Mouse (Mus musculus) liver, adult 10 weeks (tissue): ENCODE data around the gene S100a2. TPM values are rescaled to one million over a fixed set of nuclear protein-coding genes. Genes with fewer than 3 reads are reported as not detected.

Source experiments
- polyA plus RNA-seq: library from polyadenylated mRNA; stranded (reverse); fragments of 350-450 nt; fragmentation: Illumina TruSeq; extraction: RNeasy Lipid Tissue Mini Kit (QIAGEN cat#74804); gene quantifications from one replicate; pipeline ENCODE4 v1.2.3, GENCODE M21; 2014; ENCODE audit warnings: low read depth, low replicate concordance

Gene S100a2
- not detected for polyA plus RNA-seq

DNA sequence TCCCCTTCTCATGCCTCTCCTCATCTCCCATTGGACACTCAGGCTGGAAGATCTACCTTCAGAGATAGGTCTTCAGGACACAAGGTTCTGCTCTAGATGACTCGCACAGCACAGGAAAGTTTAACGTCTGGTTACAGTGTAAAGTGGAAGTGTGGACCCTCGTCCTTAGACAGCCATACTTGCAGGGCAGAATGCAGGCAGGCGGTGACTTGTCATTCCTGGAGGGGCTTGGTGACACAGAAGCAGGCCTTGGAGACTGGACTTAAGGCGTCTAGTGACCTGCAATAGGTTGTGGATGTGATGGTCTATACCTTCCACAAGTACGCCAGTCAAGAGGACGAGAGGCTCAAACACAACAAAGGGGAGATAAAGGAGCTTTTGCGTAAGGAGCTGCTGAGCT, at the start of gene S100a2:
S100a2 (plus strand) TSS at position 301 of the 400 bp plus-strand sequence.

DNA sequence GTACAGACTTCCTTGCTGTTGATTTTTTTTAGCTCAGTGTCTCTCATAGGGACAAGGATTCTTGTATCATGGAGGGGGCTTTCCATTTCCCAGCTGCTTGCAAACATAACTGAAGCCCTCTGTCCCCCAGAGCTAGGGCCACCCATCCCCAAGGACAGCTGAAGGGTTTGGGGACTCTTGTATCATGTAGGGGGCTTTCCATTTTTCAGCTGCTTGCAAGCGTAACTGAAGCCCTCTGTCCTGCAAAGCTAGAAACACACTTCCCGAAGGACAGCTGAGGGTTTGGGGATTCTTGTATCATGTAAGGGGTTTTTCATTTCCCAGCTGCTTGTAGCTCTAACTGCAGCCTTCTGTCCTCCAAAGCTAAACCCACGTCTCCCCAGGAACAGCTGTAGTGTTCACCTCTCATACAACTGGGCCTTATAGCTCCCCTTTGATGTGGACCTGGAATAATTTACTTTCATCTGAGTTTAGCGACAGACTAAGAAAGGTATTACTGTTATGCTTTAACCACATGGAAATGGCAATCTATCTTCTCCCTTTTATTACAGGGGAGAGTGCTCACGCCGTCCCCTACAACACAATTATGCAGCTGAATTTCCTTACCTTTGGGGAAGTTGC, 29.9 kb upstream of the S100a2 start, which contains the start of gene S100a3:
S100a3 (plus strand) TSS at position 571 of the 621 bp plus-strand sequence.

DNA sequence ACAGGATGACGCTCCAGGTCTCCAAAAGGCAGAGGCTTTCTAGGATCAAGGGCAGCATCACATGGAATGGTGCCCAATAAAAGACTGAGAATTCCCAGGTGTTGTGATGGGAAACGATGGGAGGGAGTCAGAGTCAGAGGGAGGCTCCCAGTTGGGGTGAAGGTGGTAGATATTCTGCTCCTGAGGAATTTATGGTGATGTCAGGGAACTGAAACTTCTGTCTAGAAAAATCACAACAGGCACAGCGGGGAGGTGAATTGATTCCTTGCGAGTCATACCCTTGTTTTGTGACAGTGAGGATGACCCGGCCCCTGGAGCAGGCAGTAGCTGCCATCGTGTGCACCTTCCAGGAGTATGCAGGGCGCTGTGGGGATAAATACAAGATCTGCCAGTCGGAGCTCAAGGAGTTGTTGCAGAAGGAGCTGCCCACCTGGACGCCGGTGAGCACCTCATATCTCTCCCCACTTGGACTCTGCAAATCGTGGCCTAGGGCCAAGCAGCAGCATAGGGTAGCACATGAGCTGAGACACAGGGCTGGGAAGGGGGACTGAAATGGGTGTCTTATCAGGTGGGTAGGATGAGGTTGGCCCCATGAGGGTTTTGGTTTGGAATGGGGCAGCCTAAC, 11.6 kb downstream of the S100a2 start, which contains the start of gene Gm42674:
Gm42674 (plus strand) TSS at position 419 of the 625 bp plus-strand sequence.

DNA sequence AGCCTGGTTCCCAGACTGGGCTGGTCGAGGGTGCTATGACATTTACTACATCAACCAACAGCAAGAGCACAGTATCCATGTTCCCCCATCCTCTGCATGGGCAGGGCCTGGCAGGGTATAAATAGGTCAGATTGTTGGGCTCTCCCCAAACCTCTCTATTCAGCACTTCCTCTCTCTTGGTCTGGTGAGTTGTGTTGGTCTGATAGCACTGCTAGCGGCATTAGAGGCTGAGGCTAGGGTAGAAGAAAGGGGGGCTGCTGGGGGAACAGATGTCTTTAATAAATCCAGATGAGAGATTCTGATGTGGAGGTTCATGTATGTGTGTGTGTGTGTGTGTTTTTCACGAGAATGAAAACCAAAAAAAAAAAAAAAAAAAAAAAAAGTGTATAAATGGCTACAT, 13.6 kb downstream of the S100a2 start, which contains the start of gene S100a4:
S100a4 (plus strand) TSS at position 149 of the 400 bp plus-strand sequence.

DNA sequence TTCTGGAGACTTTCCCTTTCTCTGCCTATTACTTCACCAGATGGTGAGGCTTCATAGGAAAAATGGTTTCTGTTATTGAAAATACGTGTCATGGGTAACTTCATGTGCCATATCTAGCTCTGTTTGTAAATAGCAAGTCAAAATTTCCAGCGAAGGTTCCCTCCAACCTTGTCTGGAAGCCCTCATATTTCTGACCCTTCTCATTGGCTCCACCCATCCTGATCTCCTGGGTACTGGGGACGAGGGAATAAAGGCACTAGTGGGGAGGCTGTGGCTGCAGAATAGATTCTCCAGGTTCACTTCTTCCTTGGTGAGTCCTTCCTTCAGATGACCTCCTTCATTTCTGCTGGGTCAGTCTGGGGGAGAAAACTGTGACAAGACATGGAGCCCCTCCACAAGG, 18.2 kb downstream of the S100a2 start, which contains the start of gene S100a5:
S100a5 (plus strand) TSS at position 301 of the 400 bp plus-strand sequence.

DNA sequence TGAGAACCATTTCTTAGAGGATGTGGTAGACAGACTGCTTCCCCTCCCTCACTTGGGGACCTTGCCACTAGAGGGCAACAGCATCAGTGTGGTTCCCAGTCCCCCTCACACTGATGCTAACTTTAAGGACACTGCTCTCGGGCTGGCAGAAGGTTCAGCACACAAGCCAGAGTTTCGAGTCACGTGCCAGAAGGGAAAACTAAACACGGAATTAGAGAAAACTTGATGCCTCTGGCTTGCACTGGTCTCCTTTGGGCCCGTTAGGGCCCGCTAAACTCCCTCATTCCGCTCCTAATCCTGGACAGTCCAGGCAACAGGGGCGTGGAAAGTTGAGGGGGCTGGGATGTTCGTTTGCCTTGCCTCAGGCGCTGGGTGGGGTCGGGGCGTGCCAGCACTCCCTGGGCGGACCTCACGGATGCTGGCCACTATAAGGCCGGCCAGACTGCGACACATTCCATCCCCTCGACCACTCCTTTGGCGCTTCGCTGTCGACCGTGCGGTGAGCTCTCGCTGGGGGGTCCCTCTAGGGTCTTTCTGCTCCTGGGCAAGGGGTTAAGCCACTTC, 22.8 kb downstream of the S100a2 start, which contains the start of gene S100a6:
S100a6 (plus strand) TSS at position 155 of the 564 bp plus-strand sequence.

Other genes with a start within 250 kb of the S100a2 start
- gene Slc27a3, start 200.3 kb upstream of the S100a2 start, polyA plus RNA-seq: not detected
- 3.6 TPM for gene Ints3, start 156.6 kb upstream of the S100a2 start, polyA plus RNA-seq
- 3.0 TPM for gene Npr1, start 124.4 kb upstream of the S100a2 start, polyA plus RNA-seq
- gene Ilf2, start 114.1 kb upstream of the S100a2 start, polyA plus RNA-seq: 16.2 TPM
- 31.9 TPM for gene Snapin, start 99.2 kb upstream of the S100a2 start, polyA plus RNA-seq
- gene Chtop, start 80.7 kb upstream of the S100a2 start, polyA plus RNA-seq: 71.7 TPM
- 118 TPM for gene S100a1, start 75.9 kb upstream of the S100a2 start, polyA plus RNA-seq
- gene S100a13, start 75.8 kb upstream of the S100a2 start, polyA plus RNA-seq: 21.7 TPM
- gene S100a14, start 63.4 kb upstream of the S100a2 start, polyA plus RNA-seq: not detected
- 12.6 TPM for gene S100a16, start 53.0 kb upstream of the S100a2 start, polyA plus RNA-seq
- gene S100a3, start 29.7 kb upstream of the S100a2 start, polyA plus RNA-seq: not detected
- gene Gm42674, start 11.7 kb downstream of the S100a2 start, polyA plus RNA-seq: not detected
- gene S100a4, start 13.5 kb downstream of the S100a2 start, polyA plus RNA-seq: 1.1 TPM
- gene S100a5, start 18.3 kb downstream of the S100a2 start, polyA plus RNA-seq: not detected
- 1.2 TPM for gene S100a6, start 22.6 kb downstream of the S100a2 start, polyA plus RNA-seq
- not detected for gene S100a7a, start 63.8 kb downstream of the S100a2 start, polyA plus RNA-seq
- 4.1 TPM for gene S100a8, start 78.7 kb downstream of the S100a2 start, polyA plus RNA-seq
- 2.4 TPM for gene S100a9, start 105.5 kb downstream of the S100a2 start, polyA plus RNA-seq
- gene Pglyrp4, start 136.7 kb downstream of the S100a2 start, polyA plus RNA-seq: not detected
- not detected for gene Gm5849, start 187.6 kb downstream of the S100a2 start, polyA plus RNA-seq